17 mouse cellular contexts compared by ENCODE assay signal in the genomic region with DNA sequence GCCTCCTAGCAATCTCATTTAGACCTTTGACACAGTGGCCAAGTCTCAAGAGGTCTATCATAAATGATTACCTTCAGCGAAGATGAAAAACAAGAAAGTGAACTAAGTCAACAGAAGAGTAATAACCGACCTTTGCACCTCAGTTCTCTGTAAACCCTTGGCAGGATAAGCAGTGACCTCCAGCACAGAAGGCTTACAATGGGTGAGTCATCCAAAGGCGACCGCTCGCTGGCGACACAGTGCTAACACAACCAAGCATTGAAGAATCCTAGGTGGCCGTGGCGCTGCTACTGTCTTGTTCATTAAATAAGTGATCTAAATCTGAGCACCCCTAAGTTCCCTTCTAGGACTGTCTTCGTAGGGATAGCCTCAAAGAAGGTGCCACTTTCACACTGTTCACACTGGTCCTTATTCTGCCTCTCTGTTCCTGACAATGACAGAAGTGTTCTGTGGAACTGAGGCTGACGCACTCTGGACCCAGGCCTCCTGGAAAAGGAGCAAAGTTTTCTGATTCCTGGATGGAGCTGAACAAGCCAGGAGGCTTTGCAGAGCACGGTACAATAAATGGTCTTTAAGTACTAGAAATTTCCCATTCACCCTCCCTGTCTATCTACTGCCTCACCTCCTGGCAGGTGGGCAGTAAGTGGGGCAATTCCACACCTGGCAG.
DNase-seq lines count a peak whose midpoint lies in the region; ATAC-seq and TF ChIP-seq lines count a peak whose summit lies in the region.
"Had no signal": no experiment of that assay in that cellular context is flagged by ENCODE, and none has a peak within 500 bp of the region (broad histone marks: within the 10 kb centered on the region; RNA-seq: fewer than 3 reads in every experiment).

No protein-coding gene starts in this region.

- peaks cover 13% of the 10 kb centered on the region; the same call in 1 of the 2 replicates for H3K4me1 ChIP-seq in kidney, embryonic 14.5 days (ENCODE audit: control insufficient read depth, insufficient read depth, low read length)
- peaks cover 14% of the 10 kb centered on the region for H3K4me1 ChIP-seq in kidney, postnatal 0 days (replicated peaks; ENCODE audit: insufficient read depth, low read length)
- H3K4me1 ChIP-seq in stomach, embryonic 16.5 days (ENCODE audit: control insufficient read depth, insufficient read depth, low read length) = peaks cover 21% of the 10 kb centered on the region

- H3K27ac ChIP-seq in kidney, embryonic 14.5 days (ENCODE audit: low read depth, low read length) = no peak overlapping the region
- H3K27ac ChIP-seq in kidney, postnatal 0 days = no peak overlapping the region; the same call in 1 of the 2 replicates
- H3K27ac ChIP-seq in stomach, embryonic 16.5 days (ENCODE audit: low read length) = peak overlapping the region; percentile 70
- H3K27ac ChIP-seq: forebrain, embryonic 13.5 days; hindbrain, embryonic 12.5 days; limb, embryonic 12.5 days; macrophage had no signal

- ATAC-seq in kidney, embryonic 14.5 days (ENCODE audit: low FRiP score, low TSS enrichment) = no peak
- peak; percentile 76 for ATAC-seq in kidney, postnatal 0 days (replicated peaks; ENCODE audit: low FRiP score, low read depth)
- peak; percentile 79; the same call in 1 of the 2 replicates for ATAC-seq in stomach, embryonic 16.5 days (ENCODE audit: insufficient read depth, low FRiP score)
- ATAC-seq: forebrain, embryonic 13.5 days; midbrain, embryonic 16.5 days; Patski had no signal

- no peaks in the 10 kb centered on the region for H3K9me3 ChIP-seq in kidney, embryonic 14.5 days (ENCODE audit: control insufficient read depth, low read length)
- no peaks in the 10 kb centered on the region for H3K9me3 ChIP-seq in kidney, postnatal 0 days (replicated peaks; ENCODE audit: low read length)
- H3K9me3 ChIP-seq in stomach, embryonic 16.5 days (replicated peaks; ENCODE audit: control insufficient read depth, low read length) = no peaks in the 10 kb centered on the region
- H3K9me3 ChIP-seq: forebrain, embryonic 13.5 days; hindbrain, embryonic 12.5 days; limb, embryonic 12.5 days had no signal

- peak; percentile 66 for DNase-seq in kidney, adult 18-20 months
- DNase-seq in adrenal gland, postnatal 10 days = peak; percentile 63
- no peak for DNase-seq in kidney, postnatal 0 days (ENCODE audit: low spot score)
- DNase-seq in left cerebral cortex, adult 8-10 months (ENCODE audit: low spot score in 2 of 2) = no peak
- DNase-seq in cerebellum, adult 11 months = no peak
- DNase-seq: cerebellum, postnatal 10 days; heart, adult 18-20 months; lung, adult 18-20 months; right cerebral cortex, postnatal 14 days had no signal

- TF ChIP-seq CTCF in kidney, postnatal 0 days (IDR thresholded peaks at IDR 0.05; ENCODE audit: low read depth) = no peak

- no peaks in the 10 kb centered on the region for H3K36me3 ChIP-seq in kidney, embryonic 14.5 days (ENCODE audit: control insufficient read depth, insufficient read depth, low read length)
- no peaks in the 10 kb centered on the region for H3K36me3 ChIP-seq in kidney, postnatal 0 days (ENCODE audit: insufficient read depth, low read length)
- H3K36me3 ChIP-seq in stomach, embryonic 16.5 days (ENCODE audit: control insufficient read depth, insufficient read depth, low read length) = no peaks in the 10 kb centered on the region
- H3K36me3 ChIP-seq: hindbrain, embryonic 12.5 days; limb, embryonic 12.5 days had no signal

- H3K27me3 ChIP-seq in kidney, embryonic 14.5 days (ENCODE audit: control insufficient read depth, insufficient read depth, low read length) = no peaks in the 10 kb centered on the region
- H3K27me3 ChIP-seq in kidney, postnatal 0 days (ENCODE audit: insufficient read depth, low read length) = no peaks in the 10 kb centered on the region
- no peaks in the 10 kb centered on the region for H3K27me3 ChIP-seq in stomach, embryonic 16.5 days (ENCODE audit: control insufficient read depth, insufficient read depth, low read length)
- H3K27me3 ChIP-seq: forebrain, embryonic 13.5 days; limb, embryonic 12.5 days; Patski had no signal

- H3K9ac ChIP-seq in kidney, embryonic 14.5 days (ENCODE audit: low read depth, low read length) = no peak overlapping the region
- H3K9ac ChIP-seq in kidney, postnatal 0 days (ENCODE audit: low read depth, low read length) = no peak overlapping the region
- 0 out of 2 replicates have a peak overlapping the region, but pooled peaks have one; percentile 25 for H3K9ac ChIP-seq in stomach, embryonic 16.5 days (ENCODE audit: low read length)
- H3K9ac ChIP-seq: forebrain, embryonic 13.5 days; hindbrain, embryonic 12.5 days; limb, embryonic 12.5 days had no signal

- no peak overlapping the region for H3K4me2 ChIP-seq in kidney, embryonic 14.5 days (replicated peaks; ENCODE audit: low read depth, low read length)
- H3K4me2 ChIP-seq in kidney, postnatal 0 days (ENCODE audit: low read length) = no peak overlapping the region
- no peak overlapping the region for H3K4me2 ChIP-seq in stomach, embryonic 16.5 days (ENCODE audit: low read depth, low read length)
- H3K4me2 ChIP-seq: forebrain, embryonic 13.5 days; hindbrain, embryonic 12.5 days; limb, embryonic 12.5 days had no signal

- H3K4me3 ChIP-seq in kidney, embryonic 14.5 days (ENCODE audit: low read length) = no peak overlapping the region
- no peak overlapping the region for H3K4me3 ChIP-seq in kidney, postnatal 0 days (replicated peaks; ENCODE audit: low read depth, low read length)
- H3K4me3 ChIP-seq in stomach, embryonic 16.5 days (replicated peaks; ENCODE audit: low read length) = no peak overlapping the region
- H3K4me3 ChIP-seq: forebrain, embryonic 13.5 days; hindbrain, embryonic 12.5 days; limb, embryonic 12.5 days had no signal

- WGBS in kidney, embryonic 14.5 days = 87% methylated on average over 11 of the region's 11 CpGs
- WGBS in kidney, postnatal 0 days = 75% methylated on average over 11 of the region's 11 CpGs
- 56% methylated on average over 11 of the region's 11 CpGs for WGBS in stomach, embryonic 16.5 days

Comparison
In these comparisons a context has a peak if more than half of its experiments do, and no peak if none do; other contexts are left out.
1. DNase-seq: peak in kidney, adult 18-20 months (single experiment) and adrenal gland, postnatal 10 days (single experiment); none in kidney, postnatal 0 days (single experiment), left cerebral cortex, adult 8-10 months (0 of 2) and cerebellum, adult 11 months (single experiment).